Mouse (Mus musculus) forebrain, postnatal 0 days (tissue): Measurements from ENCODE around the gene Ccdc144b. TPM values are rescaled to one million over a fixed set of nuclear protein-coding genes. Genes with fewer than 3 reads are reported as not detected.

Experiments
- ATAC-seq: fragments of 200-750 bp; cut with Nextera tagmentation; 2 replicates; pipeline ENCODE4 v1.8.0; 2017; ENCODE audit warnings: mild to moderate bottlenecking, moderate library complexity
- DNase-seq: peaks from one replicate; pipeline ENCODE4 v3.0.0-alpha.2; 2015
- H3K27ac ChIP-seq: fragments of 300-500 bp; sonication (generic); 2 replicates; pipeline ENCODE4 v1.5.1; 2014; ENCODE audit warnings: low read depth, mild to moderate bottlenecking, antibody characterized with exemption, low read length, moderate library complexity, mixed read lengths
- H3K27me3 ChIP-seq: fragments of 300-500 bp; sonication (generic); 2 replicates; pipeline ENCODE4 v1.6.1; 2014; ENCODE audit warnings: mild to moderate bottlenecking, low read length, mixed read lengths; ENCODE audit not compliant: insufficient read depth
- H3K36me3 ChIP-seq: fragments of 300-500 bp; sonication (generic); 2 replicates; pipeline ENCODE4 v1.6.1; 2014; ENCODE audit warnings: mild to moderate bottlenecking, moderate library complexity; ENCODE audit not compliant: insufficient read depth
- H3K4me1 ChIP-seq: fragments of 300-500 bp; sonication (generic); 2 replicates; pipeline ENCODE4 v1.6.1; 2014; ENCODE audit warnings: antibody characterized with exemption; ENCODE audit not compliant: insufficient read depth
- H3K4me2 ChIP-seq: fragments of 300-500 bp; sonication (generic); 2 replicates; pipeline ENCODE4 v1.6.1; 2014; ENCODE audit warnings: low read depth, mild to moderate bottlenecking, moderate library complexity
- H3K4me3 ChIP-seq: fragments of 300-500 bp; sonication (generic); 2 replicates; pipeline ENCODE4 v1.5.1; 2014; ENCODE audit warnings: low read depth, low read length, mixed read lengths
- H3K9ac ChIP-seq: fragments of 300-500 bp; sonication (generic); 2 replicates; pipeline ENCODE4 v1.6.1; 2014; ENCODE audit warnings: mild to moderate bottlenecking
- H3K9me3 ChIP-seq: fragments of 300-500 bp; sonication (generic); 2 replicates; pipeline ENCODE4 v1.6.1; 2016; ENCODE audit warnings: low read length
- CTCF ChIP-seq: sonication (generic); IDR thresholded peaks from 2 replicates; pipeline ENCODE4 v1.5.1; 2016; ENCODE audit warnings: antibody characterized with exemption, control low read depth, low read depth
- WGBS: fragments of 180-500 bp; shearing (Covaris S2); extraction: QIAGEN DNeasy Blood & Tissue Kit; methylation state at CpG from one replicate; pipeline ENCODE4 v1.1.7; 2014; 5-methylcytosine and 5-hydroxymethylcytosine counted together
- polyA plus RNA-seq: library from polyadenylated mRNA; unstranded; fragments of >200 nt; fragmentation: Nextera tagmentation; extraction: Ambion mirVana; gene quantifications from 2 replicates; pipeline ENCODE4 v1.2.1, GENCODE M21; 2015
- total RNA-seq: library from RNA; depleted of rRNA; stranded (reverse); fragments of >200 nt; gene quantifications from 2 replicates; pipeline ENCODE4 v1.2.3, GENCODE M21; 2014

Gene Ccdc144b
- total and polyA plus RNA-seq, 2 experiments from 2014 or later, result not detected

DNA sequence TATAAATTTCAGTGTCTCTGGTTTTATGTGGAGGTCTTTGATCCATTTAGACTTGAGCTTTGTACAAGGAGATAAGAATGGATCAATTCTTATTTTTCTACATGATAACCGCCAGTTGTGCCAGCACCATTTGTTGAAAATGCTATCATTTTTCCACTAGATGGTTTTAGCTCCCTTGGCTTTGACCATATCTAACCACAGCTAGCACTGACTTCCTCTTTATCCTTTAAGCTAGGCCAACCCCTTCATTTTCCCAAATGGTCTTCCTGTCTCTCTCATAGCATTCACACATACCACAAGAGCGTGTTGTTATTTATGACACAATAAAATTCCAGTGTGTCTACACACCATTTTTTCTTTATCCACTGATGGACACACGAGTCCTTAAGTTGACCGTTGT is 23.4 kb downstream of the Ccdc144b start:
- 89% methylated on average over 4 of the region's 4 CpGs for WGBS
- no peak for ATAC-seq
- H3K4me1 ChIP-seq, result no peaks in the 10 kb centered on the region

DNA sequence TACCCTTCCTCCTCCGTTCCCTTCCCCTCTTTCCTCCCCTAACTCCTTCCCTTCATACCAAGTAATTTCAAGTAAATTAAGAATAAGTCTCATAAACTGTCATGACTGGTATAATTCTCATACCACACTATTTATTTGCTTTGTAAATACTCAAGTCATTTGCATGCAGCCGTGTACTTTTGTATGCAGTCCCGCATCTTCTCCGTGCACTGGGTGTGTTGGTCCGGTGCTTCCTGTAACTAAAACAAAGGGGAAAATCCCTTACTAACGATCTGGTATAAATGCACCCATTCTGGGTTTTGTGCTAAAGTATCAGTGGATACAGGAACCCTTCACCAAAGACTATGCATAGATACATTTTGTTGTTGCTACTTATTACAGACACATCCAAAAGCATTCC is 27.6 kb downstream of the Ccdc144b start:
- DNase-seq (no peak), ATAC-seq (no peak)
- no peak overlapping the region for H3K4me3 ChIP-seq
- H3K27me3 ChIP-seq, result no peaks in the 10 kb centered on the region
- no peak overlapping the region for H3K9ac ChIP-seq
- no peaks in the 10 kb centered on the region for H3K9me3 ChIP-seq
- no peak overlapping the region for H3K27ac ChIP-seq
- TF ChIP-seq CTCF, result no peak
- no peak overlapping the region for H3K4me2 ChIP-seq
- H3K36me3 ChIP-seq, result no peaks in the 10 kb centered on the region
- 49% methylated on average over 6 of the region's 6 CpGs for WGBS
- H3K4me1 ChIP-seq, result no peaks in the 10 kb centered on the region

More for the DNA sequence above, 23.4 kb downstream of the Ccdc144b start:
- Histone ChIP-seq H3K9ac (no peak overlapping the region), H3K9me3 (no peaks in the 10 kb centered on the region), H3K36me3 (no peaks in the 10 kb centered on the region), H3K4me3 (no peak overlapping the region), H3K27ac (no peak overlapping the region), H3K4me2 (no peak overlapping the region), H3K27me3 (no peaks in the 10 kb centered on the region)
- no peak for DNase-seq
- no peak for TF ChIP-seq CTCF

DNA sequence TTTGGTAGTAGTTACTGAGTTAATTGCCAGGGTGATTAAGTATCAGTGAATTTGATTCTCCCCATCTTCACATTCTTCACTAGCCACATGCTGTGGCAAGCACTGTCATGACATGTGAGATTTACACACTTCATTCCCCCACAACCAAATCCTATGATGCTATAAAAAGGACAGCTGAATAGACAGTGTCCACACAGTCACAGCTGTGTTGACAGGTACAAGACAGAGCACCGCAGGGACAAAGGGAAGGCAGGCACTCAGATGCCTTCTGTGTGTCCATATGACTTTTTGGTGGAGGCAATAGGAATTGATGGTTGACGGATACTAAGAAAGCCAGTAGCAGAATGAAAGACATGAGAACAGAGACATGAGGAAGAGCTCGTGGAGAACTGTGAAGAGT is 42.1 kb downstream of the Ccdc144b start:
- H3K9ac ChIP-seq, result no peak overlapping the region
- ATAC-seq (no peak), DNase-seq (no peak)
- H3K27ac ChIP-seq, result no peak overlapping the region
- no peak overlapping the region for H3K4me3 ChIP-seq
- H3K27me3 ChIP-seq, result no peaks in the 10 kb centered on the region; the same call in 1 of the 2 replicates
- TF ChIP-seq CTCF, result no peak
- no peak overlapping the region for H3K4me2 ChIP-seq
- WGBS, result 69% methylated on average over 3 of the region's 3 CpGs
- H3K36me3 ChIP-seq, result no peaks in the 10 kb centered on the region
- H3K9me3 ChIP-seq, result no peaks in the 10 kb centered on the region
- no peaks in the 10 kb centered on the region for H3K4me1 ChIP-seq

DNA sequence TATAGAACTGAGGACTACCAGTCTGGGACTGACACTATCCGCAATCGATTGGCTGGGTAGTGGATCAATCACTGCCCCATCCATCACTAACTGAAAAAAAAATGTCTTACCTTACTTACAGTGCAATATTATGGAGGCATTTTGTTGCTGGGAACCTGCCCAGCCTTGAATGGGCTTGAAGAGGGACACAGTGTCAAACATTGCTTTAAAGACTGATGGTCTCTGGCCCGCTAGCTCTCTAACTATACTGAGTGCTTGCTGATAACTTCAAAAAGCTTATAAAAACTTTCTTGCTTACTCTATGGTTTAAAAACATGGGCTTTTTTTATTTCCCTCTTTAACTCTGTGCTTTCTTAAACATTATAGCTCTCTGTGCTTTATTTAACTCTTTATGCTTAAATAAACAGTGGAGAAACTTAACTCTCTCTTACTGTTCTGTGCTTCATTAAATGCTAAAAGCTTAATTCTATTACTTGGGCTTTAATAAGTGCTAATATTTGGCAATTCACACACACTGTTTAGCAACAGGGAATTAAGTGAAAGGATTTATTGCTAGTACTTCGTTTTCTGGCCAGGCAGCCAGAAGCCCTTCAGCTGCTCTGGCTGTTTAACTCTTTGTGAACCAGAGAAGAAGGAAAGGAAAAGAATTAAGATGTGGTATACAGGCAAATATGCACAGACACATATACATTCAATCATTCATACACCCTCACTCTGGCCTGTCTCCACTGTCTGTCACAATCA is 44.8 kb downstream of the Ccdc144b start:
- ATAC-seq, result no peak
- no peak for DNase-seq
- 70% methylated on average over 4 of the region's 4 CpGs for WGBS

DNA sequence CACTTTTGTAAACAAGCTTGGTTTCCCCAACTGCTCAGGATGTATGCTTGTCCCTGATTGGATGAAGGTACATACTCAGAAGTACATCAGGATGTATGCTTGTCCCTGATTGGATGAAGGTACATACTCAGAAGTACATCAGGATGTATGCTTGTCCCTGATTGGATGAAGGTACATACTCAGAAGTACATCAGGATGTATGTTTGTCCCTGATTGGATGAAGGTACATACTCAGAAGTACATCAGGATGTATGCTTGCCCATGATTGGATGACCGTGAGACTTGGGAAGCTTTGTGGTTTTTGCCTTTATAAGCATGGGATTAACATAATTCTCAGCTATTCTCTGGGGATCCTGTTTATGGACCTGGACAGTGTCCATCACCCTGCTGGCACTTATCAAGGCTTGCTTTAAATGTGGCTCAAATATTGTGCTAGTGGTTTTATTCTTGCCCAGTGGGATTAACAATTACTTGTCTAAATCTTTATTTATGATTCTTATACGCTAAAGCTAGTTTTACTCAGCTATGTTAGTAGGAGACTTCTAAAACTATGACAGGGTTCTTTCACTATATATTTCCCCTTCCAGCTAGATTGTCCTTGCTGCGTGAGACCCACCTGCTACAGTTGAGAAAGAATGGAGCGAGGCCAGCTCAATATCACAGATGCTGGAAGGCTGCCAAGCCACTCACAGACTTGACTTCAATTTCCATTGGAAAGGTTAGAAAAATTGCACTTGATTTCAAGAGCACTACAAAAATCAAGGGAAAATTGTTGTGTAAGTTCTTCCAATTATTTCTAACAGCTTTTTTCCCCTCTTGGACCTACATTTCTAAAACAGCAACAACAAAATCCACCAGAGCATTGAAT is 49.1 kb downstream of the Ccdc144b start:
- Histone ChIP-seq H3K4me2 (no peak overlapping the region), H3K4me3 (no peak overlapping the region), H3K9ac (no peak overlapping the region), H3K9me3 (no peaks in the 10 kb centered on the region), H3K36me3 (no peaks in the 10 kb centered on the region), H3K27me3 (no peaks in the 10 kb centered on the region), H3K4me1 (no peaks in the 10 kb centered on the region; the same call in 1 of the 2 replicates), H3K27ac (no peak overlapping the region)
- peak; percentile 36 for DNase-seq
- 45% methylated on average over 4 of the region's 4 CpGs for WGBS
- no peak for TF ChIP-seq CTCF
- ATAC-seq, result no peak

More for the DNA sequence above, 44.8 kb downstream of the Ccdc144b start:
- Histone ChIP-seq H3K36me3 (no peaks in the 10 kb centered on the region), H3K9ac (no peak overlapping the region), H3K4me2 (no peak overlapping the region), H3K27ac (no peak overlapping the region), H3K9me3 (no peaks in the 10 kb centered on the region), H3K4me1 (no peaks in the 10 kb centered on the region), H3K27me3 (no peaks in the 10 kb centered on the region; the same call in 1 of the 2 replicates), H3K4me3 (no peak overlapping the region)
- TF ChIP-seq CTCF, result no peak

DNA sequence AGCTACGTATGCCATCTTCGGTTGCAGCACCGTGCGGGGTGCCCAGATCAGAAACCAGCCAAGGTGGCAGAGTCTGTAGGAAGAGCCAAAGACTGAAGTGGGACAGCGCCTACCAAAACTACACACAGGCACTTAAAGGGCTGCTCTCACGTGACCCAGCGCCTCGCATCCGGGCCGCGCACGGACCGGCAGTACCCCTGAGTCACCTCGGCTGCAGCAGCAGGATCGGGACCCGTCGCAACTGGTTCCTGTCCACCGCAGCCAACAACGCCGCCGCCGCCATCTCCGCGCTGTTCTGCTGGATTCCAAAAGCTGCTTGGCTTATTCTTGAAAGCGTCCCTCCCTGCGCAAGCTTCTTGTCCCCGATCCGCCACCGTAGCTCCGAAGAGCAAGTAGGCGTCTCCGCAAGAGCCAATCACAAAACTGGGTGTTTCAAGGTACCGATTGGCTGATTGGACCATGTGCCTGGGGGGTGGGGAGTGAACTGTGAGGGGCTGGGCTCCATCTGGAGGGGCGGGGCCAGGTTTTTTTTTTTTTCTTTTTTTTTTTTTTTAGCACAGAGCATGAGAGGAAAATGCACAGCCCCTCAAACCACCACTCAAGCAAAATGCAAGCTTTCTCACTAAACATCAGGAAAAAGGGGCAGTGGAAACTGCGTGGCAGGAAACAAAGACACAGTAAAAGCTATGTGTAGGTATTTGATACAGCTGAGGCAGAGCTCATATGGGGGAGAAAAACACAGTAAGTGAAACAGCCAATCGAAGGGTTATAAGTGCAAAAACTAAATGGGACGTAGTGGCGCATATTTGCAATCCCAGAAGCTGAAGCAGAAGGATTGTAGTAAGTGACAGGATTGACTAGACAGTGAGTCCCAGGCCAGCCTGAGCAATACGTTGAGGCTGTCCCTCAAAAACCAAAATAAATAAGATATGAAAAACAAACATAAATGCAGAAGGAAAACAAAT is 52.8 kb downstream of the Ccdc144b start, which contains the start of gene Mccc1:
Gene Mccc1 (minus strand): TSS at position 404 of the 965 bp plus-strand sequence.
- peak; percentile 99 for ATAC-seq
- Histone ChIP-seq H3K27ac (peak within 1 kb of the TSS; percentile 89), H3K9ac (peak within 1 kb of the TSS; percentile 67), H3K4me2 (peak within 1 kb of the TSS; percentile 55), H3K27me3 (no peaks in the 10 kb centered on the region), H3K36me3 (no peaks in the 10 kb centered on the region), H3K9me3 (no peaks in the 10 kb centered on the region), H3K4me3 (peak within 1 kb of the TSS; percentile 50), H3K4me1 (no peaks in the 10 kb centered on the region; the same call in 1 of the 2 replicates)
- peak; percentile 98 for DNase-seq
- 2% methylated on average over 39 of the region's 39 CpGs for WGBS
- TF ChIP-seq CTCF, result no peak
